Mouse (Mus musculus) left cerebral cortex, postnatal 14 days (tissue): ENCODE measurements around the gene Map3k5. TPM values are rescaled to one million over a fixed set of nuclear protein-coding genes. Genes with fewer than 3 reads are reported as not detected.

Experiments
- DNase-seq, 2 experiments: peaks; one replicate each; pipeline ENCODE4 v3.0.0; 2021 to 2022; ENCODE audit warnings: low spot score in 2 of 2, mixed read lengths in 1 of 2
- intact Hi-C: fragments of 180-260 bp; cut with DNase I; formaldehyde crosslinking; loops from one replicate; pipeline ENCODE4 v1.15.1; 2025
- total RNA-seq, 2 experiments: library from RNA; stranded (reverse); gene quantifications; 2 replicates each; pipeline ENCODE4 v1.2.3; 2021

Map3k5 gene
- total RNA-seq, 2 experiments from 2014 or later = 39.9 to 47.5 TPM

GRCm38 (mm10) chr10:20119504-20120425 lies 185.5 kb downstream of the Map3k5 start:
- intact Hi-C loops = loop anchor here (5.0 kb wide), 1 partner anchor 187 kb away; the partner anchor contains the start of gene Map3k5
- DNase-seq = no peak

GRCm38 (mm10) chr10:20121981-20122380 lies 187.7 kb downstream of the Map3k5 start:
- intact Hi-C loops = loop anchor here (5.0 kb wide), 1 partner anchor 190 kb away; the partner anchor contains the start of gene Map3k5
- DNase-seq = no peak

GRCm38 (mm10) chr10:20123401-20123800 lies 189.1 kb downstream of the Map3k5 start:
- intact Hi-C loops = loop anchor here (5.0 kb wide), 1 partner anchor 191 kb away; the partner anchor contains the start of gene Map3k5
- peak; percentile 33 to 36 for DNase-seq

- intact Hi-C loops = loop anchor here (5.0 kb wide), 1 partner anchor 192 kb away; the partner anchor contains the start of gene Map3k5
- DNase-seq = no peak
Observed at GRCm38 (mm10) chr10:20124576-20124975, 190.3 kb downstream of the Map3k5 start.

GRCm38 (mm10) chr10:20125226-20125625 lies 191.0 kb downstream of the Map3k5 start:
- intact Hi-C loops = loop anchor here (5.0 kb wide), 1 partner anchor 213 kb away; no protein-coding TSS in a partner anchor
- DNase-seq = peak; percentile 80 to 81

- intact Hi-C loops = no loop called here
- DNase-seq = no peak
Observed at GRCm38 (mm10) chr10:20132933-20133652, 198.8 kb downstream of the Map3k5 start.

GRCm38 (mm10) chr10:20135350-20136058 lies 201.2 kb downstream of the Map3k5 start:
- no peak for DNase-seq
- intact Hi-C loops = no loop called here

GRCm38 (mm10) chr10:20136505-20136904 lies 202.2 kb downstream of the Map3k5 start:
- no peak for DNase-seq
- intact Hi-C loops = no loop called here

- DNase-seq = no peak
- intact Hi-C loops = no loop called here
Observed at GRCm38 (mm10) chr10:20141376-20141775, 207.1 kb downstream of the Map3k5 start.

- intact Hi-C loops = loop anchor here (2.0 to 5.0 kb wide), 2 partner anchors 23 to 134 kb away; no protein-coding TSS in a partner anchor
- peak; percentile 57 to 81 for DNase-seq
Observed at GRCm38 (mm10) chr10:20148130-20148772, 214.0 kb downstream of the Map3k5 start, which contains the start of gene Map7. Map7 (plus strand) TSS chr10:20148471.

- peak in 1 of 2 experiments; percentile 55 for DNase-seq
- intact Hi-C loops = loop anchor here (2.0 to 5.0 kb wide), 2 partner anchors 22 to 134 kb away; no protein-coding TSS in a partner anchor
Observed at GRCm38 (mm10) chr10:20148773-20149120, 214.5 kb downstream of the Map3k5 start.

GRCm38 (mm10) chr10:20149121-20149834 lies 215.0 kb downstream of the Map3k5 start:
- peak; percentile 67 to 88 for DNase-seq
- intact Hi-C loops = loop anchor here (2.0 to 5.0 kb wide), 2 partner anchors 22 to 133 kb away; no protein-coding TSS in a partner anchor

GRCm38 (mm10) chr10:20149835-20150355 lies 215.6 kb downstream of the Map3k5 start:
- no peak for DNase-seq

GRCm38 (mm10) chr10:20152131-20152530 lies 217.9 kb downstream of the Map3k5 start:
- intact Hi-C loops = no loop called here

More at GRCm38 (mm10) chr10:20149835-20150355, 215.6 kb downstream of the Map3k5 start:
- intact Hi-C loops = loop anchor here (2.0 to 5.0 kb wide), 2 partner anchors 21 to 132 kb away; no protein-coding TSS in a partner anchor

GRCm38 (mm10) chr10:20153507-20153906 lies 219.2 kb downstream of the Map3k5 start:
- DNase-seq = no peak
- intact Hi-C loops = no loop called here

More at GRCm38 (mm10) chr10:20152131-20152530, 217.9 kb downstream of the Map3k5 start:
- no peak for DNase-seq

GRCm38 (mm10) chr10:20155401-20155800 lies 221.1 kb downstream of the Map3k5 start:
- intact Hi-C loops = no loop called here

GRCm38 (mm10) chr10:20157021-20157726 lies 222.9 kb downstream of the Map3k5 start:
- DNase-seq = no peak
- intact Hi-C loops = no loop called here

More at GRCm38 (mm10) chr10:20155401-20155800, 221.1 kb downstream of the Map3k5 start:
- DNase-seq = no peak
